In the genomic region with DNA sequence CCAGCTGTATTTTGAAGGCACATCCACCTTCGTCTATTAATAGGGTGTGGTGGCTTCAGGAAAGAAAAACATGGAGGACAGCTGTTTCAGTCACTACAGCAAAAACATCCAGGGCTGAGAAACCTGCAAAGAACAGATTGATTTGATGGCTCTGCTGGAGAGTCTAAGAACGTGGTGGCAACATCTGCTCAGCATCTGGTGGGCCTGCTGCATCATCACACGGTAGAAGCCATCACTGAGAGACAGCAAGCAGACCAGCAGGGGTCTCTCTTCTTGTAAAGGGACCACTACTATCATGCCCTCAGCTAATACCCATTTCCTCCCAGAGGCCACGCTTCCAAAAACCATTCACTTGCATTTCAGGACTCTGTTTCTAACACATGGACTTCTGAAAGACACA, we compare ENCODE assay signal across 15 mouse cellular contexts. TPM values are rescaled to one million over a fixed set of nuclear protein-coding genes. Genes with fewer than 3 reads are reported as not detected.
DNase-seq lines count a peak whose midpoint lies in the region; ATAC-seq and TF ChIP-seq lines count a peak whose summit lies in the region.
"Had no signal": no experiment of that assay in that cellular context is flagged by ENCODE, and none has a peak within 500 bp of the region (broad histone marks: within the 10 kb centered on the region; RNA-seq: fewer than 3 reads in every experiment).

No protein-coding gene starts in this region.

- no peak for ATAC-seq in forebrain, embryonic 16.5 days
- ATAC-seq in lung, embryonic 14.5 days (ENCODE audit: insufficient read depth): 0 out of 2 replicates have a peak, but pooled peaks have one; percentile 51
- no peak for ATAC-seq in stomach, postnatal 0 days (ENCODE audit: low FRiP score, low TSS enrichment)
- no peak for ATAC-seq in forebrain, embryonic 12.5 days (ENCODE audit: low FRiP score)
- ATAC-seq: hindbrain, embryonic 16.5 days had no signal

- no peak for DNase-seq in forebrain, embryonic 10.5 days (ENCODE audit: extremely low spot score, low spot score)
- DNase-seq in lung, embryonic 14.5 days: peak; percentile 62
- no peak for DNase-seq in lung, adult 2 months
- DNase-seq in limb, embryonic 10.5 days (ENCODE audit: low spot score): peak; percentile 48
- no peak for DNase-seq in stomach, postnatal 0 days (ENCODE audit: low spot score)
- DNase-seq in right cerebral cortex, adult 2 months (ENCODE audit: low spot score in 2 of 2): no peak
- DNase-seq: adrenal gland, postnatal 36 days; cerebellum, adult 2 months had no signal

- no peak overlapping the region for H3K9ac ChIP-seq in forebrain, embryonic 16.5 days (replicated peaks; ENCODE audit: low read depth, low read length)
- H3K9ac ChIP-seq in lung, embryonic 14.5 days: no peak overlapping the region
- no peak overlapping the region for H3K9ac ChIP-seq in stomach, postnatal 0 days (ENCODE audit: low read length)
- H3K9ac ChIP-seq in forebrain, embryonic 12.5 days: no peak overlapping the region
- H3K9ac ChIP-seq: heart, embryonic 12.5 days; limb, embryonic 13.5 days had no signal

- H3K36me3 ChIP-seq in forebrain, embryonic 10.5 days (replicated peaks): no peaks in the 10 kb centered on the region
- H3K36me3 ChIP-seq in forebrain, embryonic 16.5 days (ENCODE audit: control insufficient read depth, insufficient read depth): no peaks in the 10 kb centered on the region
- no peaks in the 10 kb centered on the region for H3K36me3 ChIP-seq in lung, embryonic 14.5 days (ENCODE audit: insufficient read depth)
- no peaks in the 10 kb centered on the region for H3K36me3 ChIP-seq in limb, embryonic 10.5 days
- no peaks in the 10 kb centered on the region for H3K36me3 ChIP-seq in stomach, postnatal 0 days (ENCODE audit: control insufficient read depth, insufficient read depth, low read length)
- no peaks in the 10 kb centered on the region for H3K36me3 ChIP-seq in forebrain, embryonic 12.5 days (replicated peaks)
- H3K36me3 ChIP-seq: heart, embryonic 12.5 days; limb, embryonic 13.5 days had no signal

- 74% methylated on average over 4 of the region's 4 CpGs for WGBS in forebrain, embryonic 10.5 days
- WGBS in forebrain, embryonic 16.5 days: 53% methylated on average over 4 of the region's 4 CpGs
- 45% methylated on average over 4 of the region's 4 CpGs for WGBS in lung, embryonic 14.5 days
- WGBS in lung, adult 2 months: 60% methylated on average over 4 of the region's 4 CpGs
- 34% methylated on average over 4 of the region's 4 CpGs for WGBS in limb, embryonic 10.5 days
- 50% methylated on average over 4 of the region's 4 CpGs for WGBS in stomach, postnatal 0 days
- WGBS in forebrain, embryonic 12.5 days: 56% methylated on average over 4 of the region's 4 CpGs

- TF ChIP-seq EP300 in stomach, postnatal 0 days (optimal IDR thresholded peaks at IDR 0.05): no peak

- no peaks in the 10 kb centered on the region for H3K9me3 ChIP-seq in forebrain, embryonic 10.5 days
- H3K9me3 ChIP-seq in forebrain, embryonic 16.5 days (ENCODE audit: control insufficient read depth, low read length): no peaks in the 10 kb centered on the region
- no peaks in the 10 kb centered on the region for H3K9me3 ChIP-seq in lung, embryonic 14.5 days (ENCODE audit: low read depth, low read length)
- no peaks in the 10 kb centered on the region for H3K9me3 ChIP-seq in limb, embryonic 10.5 days (replicated peaks)
- no peaks in the 10 kb centered on the region for H3K9me3 ChIP-seq in stomach, postnatal 0 days (ENCODE audit: control insufficient read depth, low read length)
- no peaks in the 10 kb centered on the region for H3K9me3 ChIP-seq in forebrain, embryonic 12.5 days
- H3K9me3 ChIP-seq: heart, embryonic 12.5 days; limb, embryonic 13.5 days had no signal

- TF ChIP-seq CTCF in lung, embryonic 14.5 days (IDR thresholded peaks at IDR 0.05; ENCODE audit: low read depth): peak; percentile 43
- TF ChIP-seq CTCF in lung, adult 2 months (IDR thresholded peaks at IDR 0.05; ENCODE audit: insufficient read depth, low read length): no peak
- TF ChIP-seq CTCF in stomach, postnatal 0 days (IDR thresholded peaks at IDR 0.05; ENCODE audit: low read depth): peak; percentile 36

- no peak overlapping the region for H3K4me2 ChIP-seq in forebrain, embryonic 16.5 days (ENCODE audit: low read length)
- H3K4me2 ChIP-seq in lung, embryonic 14.5 days: no peak overlapping the region
- H3K4me2 ChIP-seq in stomach, postnatal 0 days (replicated peaks; ENCODE audit: low read depth): no peak overlapping the region
- H3K4me2 ChIP-seq in forebrain, embryonic 12.5 days: no peak overlapping the region
- H3K4me2 ChIP-seq: heart, embryonic 12.5 days; limb, embryonic 13.5 days had no signal

- peaks cover 19% of the 10 kb centered on the region for H3K4me1 ChIP-seq in forebrain, embryonic 10.5 days
- H3K4me1 ChIP-seq in forebrain, embryonic 16.5 days (replicated peaks; ENCODE audit: control insufficient read depth, insufficient read depth, low read length): no peaks in the 10 kb centered on the region
- H3K4me1 ChIP-seq in lung, embryonic 14.5 days (ENCODE audit: insufficient read depth): peaks cover 10% of the 10 kb centered on the region; the same call in 1 of the 2 replicates
- no peaks in the 10 kb centered on the region for H3K4me1 ChIP-seq in lung, adult 2 months (ENCODE audit: control insufficient read depth, insufficient read depth, low read length)
- H3K4me1 ChIP-seq in limb, embryonic 10.5 days: peaks cover 36% of the 10 kb centered on the region
- H3K4me1 ChIP-seq in stomach, postnatal 0 days (replicated peaks; ENCODE audit: control insufficient read depth, insufficient read depth): no peaks in the 10 kb centered on the region
- peaks cover 10% of the 10 kb centered on the region for H3K4me1 ChIP-seq in forebrain, embryonic 12.5 days

- no peak for TF ChIP-seq POLR2A in lung, adult 2 months (IDR thresholded peaks at IDR 0.05; ENCODE audit: borderline replicate concordance, extremely low read depth, low read depth, low read length)

- H3K27ac ChIP-seq in forebrain, embryonic 10.5 days: peak overlapping the region; percentile 48; the same call in 1 of the 2 replicates
- no peak overlapping the region for H3K27ac ChIP-seq in forebrain, embryonic 16.5 days (ENCODE audit: low read length)
- no peak overlapping the region for H3K27ac ChIP-seq in lung, embryonic 14.5 days (ENCODE audit: low read depth)
- H3K27ac ChIP-seq in limb, embryonic 10.5 days: peak overlapping the region; percentile 56; the same call in 1 of the 2 replicates
- no peak overlapping the region for H3K27ac ChIP-seq in stomach, postnatal 0 days (replicated peaks)
- H3K27ac ChIP-seq in forebrain, embryonic 12.5 days: no peak overlapping the region
- H3K27ac ChIP-seq: limb, embryonic 13.5 days had no signal

- H3K27me3 ChIP-seq in forebrain, embryonic 10.5 days (ENCODE audit: poor library complexity, severe bottlenecking): no peaks in the 10 kb centered on the region
- no peaks in the 10 kb centered on the region for H3K27me3 ChIP-seq in forebrain, embryonic 16.5 days (replicated peaks; ENCODE audit: control insufficient read depth, insufficient read depth, low read length)
- H3K27me3 ChIP-seq in lung, embryonic 14.5 days (ENCODE audit: insufficient read depth, low read length): no peaks in the 10 kb centered on the region
- H3K27me3 ChIP-seq in limb, embryonic 10.5 days (ENCODE audit: low read depth, poor library complexity, severe bottlenecking): no peaks in the 10 kb centered on the region
- H3K27me3 ChIP-seq in stomach, postnatal 0 days (ENCODE audit: control insufficient read depth, insufficient read depth, low read length): no peaks in the 10 kb centered on the region
- 0 out of 2 replicates have a peak, but pooled peaks cover 3% of the 10 kb centered on the region for H3K27me3 ChIP-seq in forebrain, embryonic 12.5 days
- H3K27me3 ChIP-seq: heart, embryonic 12.5 days had no signal

- no peak overlapping the region for H3K4me3 ChIP-seq in forebrain, embryonic 10.5 days
- H3K4me3 ChIP-seq in forebrain, embryonic 16.5 days (replicated peaks; ENCODE audit: low read length): no peak overlapping the region
- no peak overlapping the region for H3K4me3 ChIP-seq in lung, embryonic 14.5 days (ENCODE audit: low read depth, low read length)
- H3K4me3 ChIP-seq in lung, adult 2 months (replicated peaks; ENCODE audit: extremely low read depth, low read depth, low read length): no peak overlapping the region
- H3K4me3 ChIP-seq in limb, embryonic 10.5 days: no peak overlapping the region
- H3K4me3 ChIP-seq in stomach, postnatal 0 days (ENCODE audit: low read depth, low read length): no peak overlapping the region
- H3K4me3 ChIP-seq in forebrain, embryonic 12.5 days (replicated peaks): no peak overlapping the region
- H3K4me3 ChIP-seq: heart, embryonic 12.5 days; limb, embryonic 13.5 days had no signal

RNA-seq across cellular contexts. Expression of a gene that starts 4.1 kb away (rescaled TPM):
- not detected in 2 replicates for polyA plus RNA-seq in forebrain, embryonic 10.5 days (2016; fragmentation: Nextera tagmentation; extraction: Ambion mirVana)
- not detected in 2 replicates for polyA plus RNA-seq in forebrain, embryonic 16.5 days (2015; fragmentation: Nextera tagmentation; extraction: Ambion mirVana)
- polyA plus RNA-seq in lung, embryonic 14.5 days (2014; fragmentation: Nextera tagmentation; extraction: Ambion mirVana): 0.16 and 0.32 TPM in 2 replicates
- not detected in 2 replicates for polyA plus RNA-seq in lung, adult 2 months (2012; rRNA removed)
- 0.16 and 0.40 TPM in 2 replicates for polyA plus RNA-seq in limb, embryonic 10.5 days (2016; fragmentation: Nextera tagmentation; extraction: Ambion mirVana)
- 0.06 and 0.15 TPM in 2 replicates for polyA plus RNA-seq in stomach, postnatal 0 days (2015; fragmentation: Nextera tagmentation; extraction: Ambion mirVana)
- polyA plus RNA-seq in forebrain, embryonic 12.5 days (2016; fragmentation: Nextera tagmentation; extraction: Ambion mirVana): not detected in 2 replicates
- polyA plus RNA-seq: C2C12; heart, embryonic 12.5 days; neural tube, embryonic 11.5 days had no signal

RNA-seq across cellular contexts. Expression of a gene that starts 56.7 kb away (rescaled TPM):
- 9.5 and 10.6 TPM in 2 replicates for polyA plus RNA-seq in forebrain, embryonic 10.5 days (2016; fragmentation: Nextera tagmentation; extraction: Ambion mirVana)
- polyA plus RNA-seq in forebrain, embryonic 16.5 days (2015; fragmentation: Nextera tagmentation; extraction: Ambion mirVana): 42.0 and 45.0 TPM in 2 replicates
- 16.4 and 18.1 TPM in 2 replicates for polyA plus RNA-seq in lung, embryonic 14.5 days (2014; fragmentation: Nextera tagmentation; extraction: Ambion mirVana)
- 8.5 and 12.5 TPM in 2 replicates for polyA plus RNA-seq in lung, adult 2 months (2012; rRNA removed)
- 6.8 and 7.1 TPM in 2 replicates for polyA plus RNA-seq in limb, embryonic 10.5 days (2016; fragmentation: Nextera tagmentation; extraction: Ambion mirVana)
- 19.1 and 21.7 TPM in 2 replicates for polyA plus RNA-seq in stomach, postnatal 0 days (2015; fragmentation: Nextera tagmentation; extraction: Ambion mirVana)
- 29.8 and 30.2 TPM in 2 replicates for polyA plus RNA-seq in forebrain, embryonic 12.5 days (2016; fragmentation: Nextera tagmentation; extraction: Ambion mirVana)

Comparison
In these comparisons a context has a peak if more than half of its experiments do, and no peak if none do; other contexts are left out.
1. DNase-seq: peak in lung, embryonic 14.5 days (single experiment) and limb, embryonic 10.5 days (single experiment); none in forebrain, embryonic 10.5 days (single experiment), lung, adult 2 months (single experiment), stomach, postnatal 0 days (single experiment) and right cerebral cortex, adult 2 months (0 of 2).
2. H3K27ac ChIP-seq: peak in forebrain, embryonic 10.5 days (single experiment) and limb, embryonic 10.5 days (single experiment); none in forebrain, embryonic 16.5 days (single experiment), lung, embryonic 14.5 days (single experiment), stomach, postnatal 0 days (single experiment) and forebrain, embryonic 12.5 days (single experiment).